Mouse (Mus musculus) embryonic stem cell, embryonic (primary cell): Measurements from ENCODE around the gene Olfr573-ps1.

Experiments
- CTCF ChIA-PET, 4 experiments: fragments of 300-600 bp in 2 of 4; fragments of 350-600 bp in 2 of 4; sonication (Branson Sonifier 250); formaldehyde crosslinking; loops; one replicate each; lab custom pipeline; 2022; ENCODE audit warnings: inconsistent platforms in 2 of 4; lab: Charles Lee
- POLR2A ChIA-PET, 4 experiments: fragments of 300-600 bp in 2 of 4; fragments of 350-600 bp in 2 of 4; sonication (Branson Sonifier 250); formaldehyde crosslinking; loops; one replicate each; lab custom pipeline; 2022; ENCODE audit warnings: antibody characterized with exemption in 4 of 4, inconsistent platforms in 1 of 4; lab: Charles Lee

The Olfr573-ps1 gene

DNA sequence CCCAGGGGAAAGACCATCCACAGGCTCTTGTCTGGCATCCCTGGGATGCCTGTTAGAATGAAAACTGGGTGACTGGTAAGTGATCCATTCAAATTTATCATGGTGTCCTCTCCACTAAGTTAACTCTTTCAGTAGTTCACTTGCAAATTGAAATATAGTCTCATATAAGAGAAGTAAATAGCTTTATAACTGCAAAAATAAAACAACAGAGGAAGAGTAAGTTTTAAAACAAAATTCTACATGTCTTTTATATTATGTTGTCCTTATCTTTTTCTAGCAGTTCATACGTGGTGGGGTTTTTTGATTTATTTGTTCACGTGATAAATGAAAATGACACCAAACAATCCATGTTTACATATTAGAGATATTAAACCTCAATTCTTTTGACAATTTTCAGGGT is at the start of gene Olfr573-ps1:
Olfr573-ps1 (minus strand) TSS at position 101 of the 400 bp plus-strand sequence.
- CTCF ChIA-PET = no interaction called here
- POLR2A ChIA-PET = no interaction called here

DNA sequence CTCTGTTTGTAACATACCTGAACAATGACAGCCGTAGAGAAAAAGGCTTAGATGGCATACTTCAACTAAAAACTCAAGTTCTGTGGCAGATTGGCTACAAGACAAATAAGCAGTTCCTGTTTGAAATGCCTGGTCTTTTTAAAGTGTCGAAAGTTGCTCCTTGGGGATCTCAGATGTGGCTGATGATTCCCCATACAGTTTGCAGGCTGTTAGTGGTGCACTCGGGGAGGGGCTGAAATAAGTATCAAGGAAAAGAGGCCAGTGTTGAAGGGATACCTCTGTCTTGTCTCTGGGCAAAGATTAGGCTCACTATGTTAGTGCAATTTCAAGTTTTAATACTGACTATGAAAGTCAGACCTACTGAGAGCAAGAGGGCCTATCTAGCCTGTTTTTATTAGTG is 46.8 kb upstream of the Olfr573-ps1 start, which contains the start of gene Olfr578:
Olfr578 (minus strand) TSS at position 101 of the 400 bp plus-strand sequence.
- CTCF ChIA-PET = no interaction called here

DNA sequence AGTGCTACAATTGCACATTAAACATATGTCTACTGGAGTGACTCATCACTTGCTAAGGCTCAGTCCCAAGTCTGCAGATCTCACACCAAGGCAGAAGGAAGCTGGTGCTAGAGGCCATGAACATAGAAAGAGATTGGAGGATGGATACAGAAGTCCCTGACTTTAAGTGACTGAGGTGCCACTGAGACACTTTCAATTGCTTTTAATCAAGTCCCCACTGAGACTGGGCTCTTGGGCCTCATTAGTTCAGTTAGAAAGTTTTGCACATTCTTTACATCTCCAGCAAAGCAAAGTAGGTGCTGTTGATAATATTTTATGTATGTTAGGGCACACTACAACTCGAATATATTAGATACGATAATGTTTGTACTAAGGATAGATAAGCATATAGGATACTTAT is 33.5 kb upstream of the Olfr573-ps1 start, which contains the start of gene Olfr577:
Olfr577 (minus strand) TSS at position 101 of the 400 bp plus-strand sequence.
- CTCF ChIA-PET = no interaction called here
- POLR2A ChIA-PET = no interaction called here

More for the DNA sequence above, 46.8 kb upstream of the Olfr573-ps1 start, which contains the start of gene Olfr578:
- POLR2A ChIA-PET = no interaction called here

DNA sequence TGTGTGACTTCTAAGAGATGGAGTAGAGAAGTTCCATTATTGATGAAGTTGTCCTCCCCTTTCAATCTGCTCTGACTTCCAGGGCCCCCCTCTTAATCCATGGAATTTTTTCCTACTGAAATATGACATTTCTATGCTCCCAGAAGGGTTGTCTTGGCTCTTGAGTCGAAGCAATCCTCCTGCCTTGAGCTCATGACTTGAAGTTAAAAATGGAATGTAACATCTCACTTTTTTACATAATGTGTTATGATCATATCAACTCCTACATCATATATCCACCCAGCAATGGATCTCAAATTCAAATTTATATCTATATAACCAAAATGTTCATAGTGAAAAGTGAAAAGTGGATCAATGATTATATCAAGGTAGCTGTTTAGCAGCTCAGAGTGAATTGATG is 32.0 kb upstream of the Olfr573-ps1 start:
- ChIA-PET POLR2A (no interaction called here), CTCF (no interaction called here)

DNA sequence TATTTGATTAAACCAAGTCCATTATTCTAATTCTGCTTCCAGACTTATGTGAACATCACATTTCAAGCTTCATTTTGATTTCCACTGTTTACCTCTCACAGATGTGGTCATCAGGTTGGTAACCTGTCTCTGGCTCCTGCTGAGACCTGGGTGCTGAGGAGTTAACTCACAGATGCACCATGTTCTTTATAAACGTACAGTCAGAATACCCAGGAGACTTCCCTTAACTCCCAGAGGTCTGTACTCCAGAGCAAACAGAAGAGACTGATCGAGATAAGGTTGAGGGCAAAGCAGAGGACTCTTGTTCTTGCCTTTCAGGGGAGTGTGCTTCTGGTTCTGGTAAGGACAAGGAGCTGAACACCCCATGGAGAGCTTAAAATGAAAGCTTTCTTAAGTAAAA is 20.0 kb upstream of the Olfr573-ps1 start, which contains the start of gene Olfr576:
Olfr576 (plus strand) TSS at position 301 of the 400 bp plus-strand sequence.
- CTCF ChIA-PET = no interaction called here
- POLR2A ChIA-PET = no interaction called here

DNA sequence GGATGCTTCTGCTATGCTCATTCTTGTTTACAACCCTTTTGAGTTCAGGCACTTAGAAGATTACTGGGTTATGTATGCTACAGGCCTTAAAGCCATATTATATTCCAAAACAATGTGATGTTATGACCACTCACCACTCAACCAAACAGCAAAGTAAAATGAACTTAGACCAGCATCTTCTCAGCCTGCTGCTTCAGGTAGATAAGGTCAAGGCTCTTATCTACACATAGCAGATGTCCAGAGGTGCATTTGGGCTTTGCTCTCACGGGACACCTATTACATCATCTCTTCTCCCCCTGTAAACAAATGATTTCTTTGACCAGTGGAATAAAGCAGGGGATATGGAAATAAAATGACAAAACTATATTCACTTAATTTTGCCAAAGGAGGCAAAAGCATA is 16.2 kb upstream of the Olfr573-ps1 start, which contains the start of gene Olfr575:
Olfr575 (minus strand) TSS at position 183 of the 400 bp plus-strand sequence.
- POLR2A ChIA-PET = no interaction called here
- CTCF ChIA-PET = no interaction called here

DNA sequence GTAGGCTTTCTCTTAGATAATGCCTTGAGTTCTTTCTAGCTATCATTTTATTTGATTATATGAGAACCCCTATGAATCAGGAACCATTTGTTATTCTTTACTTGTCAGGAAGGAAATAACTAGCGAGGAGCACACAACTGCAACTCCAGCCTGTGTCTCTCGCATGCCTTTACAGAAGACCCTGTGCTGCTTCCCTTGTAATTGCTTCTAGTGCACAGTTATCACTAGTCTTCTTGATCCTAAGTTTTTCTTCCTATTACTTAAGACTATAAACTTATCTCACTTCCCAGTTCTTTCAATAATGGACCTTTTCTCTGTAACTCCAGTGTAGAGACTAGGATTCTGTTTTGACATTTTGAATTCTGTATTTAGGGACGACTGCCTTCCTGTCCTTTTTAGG is 15.8 kb upstream of the Olfr573-ps1 start:
- ChIA-PET POLR2A (no interaction called here), CTCF (no interaction called here)

DNA sequence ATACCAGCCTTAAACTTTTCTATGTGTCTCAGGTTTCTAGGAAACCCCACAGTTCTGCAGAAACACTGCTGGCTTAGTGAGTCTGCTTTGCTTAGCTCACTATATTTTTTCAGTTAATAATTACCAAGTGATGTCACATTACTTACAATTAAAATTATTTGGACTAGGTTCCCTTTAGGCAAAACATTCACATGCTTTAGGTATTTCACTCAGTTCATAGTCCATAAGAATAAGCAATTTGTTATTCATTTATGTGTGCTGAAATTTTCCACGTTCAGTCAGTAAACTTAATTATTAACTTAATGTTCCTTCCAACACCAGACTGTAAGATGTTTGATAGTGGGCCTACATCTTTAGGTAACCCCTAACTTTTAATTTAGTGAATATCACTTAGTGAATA is 8.4 kb upstream of the Olfr573-ps1 start:
- ChIA-PET CTCF (no interaction called here), POLR2A (no interaction called here)

DNA sequence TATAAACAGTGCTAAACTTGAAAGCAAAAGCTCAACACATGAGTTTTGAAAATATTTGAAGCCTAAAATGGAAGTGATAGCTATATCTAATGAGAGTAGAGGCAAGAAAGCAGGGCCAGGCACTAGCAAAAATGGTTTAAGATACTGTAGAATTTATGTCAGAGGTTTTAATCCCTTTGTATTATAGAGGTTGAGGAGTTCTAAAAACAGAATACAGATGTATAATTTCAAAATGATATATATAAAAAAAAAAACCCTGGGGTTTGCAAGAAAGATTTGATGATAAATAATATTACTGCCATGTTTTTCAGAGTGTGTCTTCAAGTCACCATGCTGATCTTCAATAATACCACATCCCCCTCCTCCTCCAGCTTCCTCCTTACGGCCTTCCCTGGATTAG is 5.8 kb upstream of the Olfr573-ps1 start, which contains the start of gene Olfr574:
Olfr574 (plus strand) TSS at position 301 of the 400 bp plus-strand sequence.
- ChIA-PET CTCF (interaction anchor here in 1 of 4 experiments (0.6 kb wide), 1 partner anchor 1268 kb away, joined by 3 read pairs; no protein-coding TSS in a partner anchor), POLR2A (no interaction called here)

DNA sequence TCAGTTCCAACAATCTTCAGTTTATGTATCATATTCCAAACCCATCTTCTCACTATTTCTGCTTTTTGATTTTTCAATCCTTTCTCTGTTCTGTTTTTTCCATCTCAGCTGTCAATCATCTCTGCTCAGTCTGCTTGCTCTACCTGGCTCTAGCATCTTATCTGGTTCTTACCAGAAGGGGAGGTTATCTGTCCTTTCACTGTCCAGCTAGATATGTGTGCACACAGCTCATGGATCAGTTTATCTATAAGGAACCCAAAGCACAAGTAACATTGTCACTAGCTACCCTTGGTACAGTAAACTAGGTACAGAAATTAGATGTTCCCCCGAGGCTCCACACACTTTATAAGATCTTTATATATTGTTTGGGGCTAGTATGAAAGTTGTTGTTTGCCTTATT is 1.0 kb upstream of the Olfr573-ps1 start:
- POLR2A ChIA-PET = no interaction called here
- CTCF ChIA-PET = no interaction called here

DNA sequence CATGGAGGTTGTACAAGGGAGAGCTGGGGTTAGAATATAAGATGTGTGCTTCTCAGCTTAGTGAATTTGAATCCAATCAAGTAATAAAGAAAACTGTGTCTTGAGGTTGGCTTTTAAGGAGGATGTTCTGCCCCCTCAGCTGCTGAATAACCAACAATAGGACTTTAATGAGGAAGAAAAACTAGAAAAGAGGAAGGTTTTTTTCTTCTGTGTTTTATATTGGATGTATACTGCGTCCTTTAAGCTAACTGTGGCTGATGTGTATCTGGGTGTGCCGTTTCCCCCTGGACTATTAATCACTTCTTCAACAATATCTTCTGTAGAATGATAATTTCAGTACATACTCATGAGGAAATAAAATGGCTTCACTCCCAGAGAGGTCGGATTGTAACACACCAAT is 15.3 kb downstream of the Olfr573-ps1 start:
- ChIA-PET CTCF (no interaction called here), POLR2A (no interaction called here)

DNA sequence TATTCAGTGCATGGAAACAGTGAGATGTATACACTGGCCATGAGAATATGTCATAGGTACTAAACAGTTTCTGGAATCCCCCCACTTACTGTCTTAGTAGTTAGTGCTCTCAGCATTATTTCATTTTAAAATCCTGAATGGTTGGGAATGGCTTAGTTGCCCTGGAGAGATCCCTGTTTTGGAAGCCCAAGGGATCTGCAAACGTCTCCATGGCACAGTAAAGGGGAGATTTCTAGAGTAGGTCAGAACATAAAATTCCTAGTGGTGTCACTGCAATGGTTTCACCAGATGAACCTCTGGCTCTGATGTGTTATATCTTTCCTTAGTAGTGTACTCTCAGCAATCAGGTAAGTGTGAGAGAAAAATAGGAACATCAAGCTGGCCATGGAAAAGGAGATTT is 18.3 kb downstream of the Olfr573-ps1 start, which contains the start of gene Olfr572:
Olfr572 (plus strand) TSS at position 301 of the 400 bp plus-strand sequence.
- ChIA-PET POLR2A (no interaction called here), CTCF (no interaction called here)

DNA sequence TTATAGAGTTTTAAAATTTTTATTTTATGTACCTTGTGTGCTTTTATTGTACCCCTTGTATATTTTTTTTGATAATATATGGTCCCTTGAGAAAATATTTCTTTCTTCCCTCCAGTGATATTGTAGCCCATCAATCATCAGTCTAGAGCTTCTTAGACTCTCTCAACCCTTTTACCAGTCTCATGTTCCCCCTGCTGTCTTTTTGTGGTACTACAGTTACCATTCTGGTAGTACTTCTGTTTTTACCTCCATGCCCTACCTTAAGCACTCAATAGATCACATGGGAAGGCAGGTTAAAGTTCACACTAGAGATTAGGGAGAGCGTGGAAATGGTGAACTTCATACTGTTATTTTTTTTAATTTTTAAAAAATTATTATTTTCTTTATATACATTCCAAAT is 22.7 kb downstream of the Olfr573-ps1 start:
- ChIA-PET POLR2A (no interaction called here), CTCF (interaction anchor here (0.5 to 1.7 kb wide), 10 partner anchors 12 to 412 kb away, joined by 3 to 16 read pairs (median 4); partner anchors contain the start of genes Olfr556 (in 2 of the 4) and Olfr557 (in 2 of the 4))

DNA sequence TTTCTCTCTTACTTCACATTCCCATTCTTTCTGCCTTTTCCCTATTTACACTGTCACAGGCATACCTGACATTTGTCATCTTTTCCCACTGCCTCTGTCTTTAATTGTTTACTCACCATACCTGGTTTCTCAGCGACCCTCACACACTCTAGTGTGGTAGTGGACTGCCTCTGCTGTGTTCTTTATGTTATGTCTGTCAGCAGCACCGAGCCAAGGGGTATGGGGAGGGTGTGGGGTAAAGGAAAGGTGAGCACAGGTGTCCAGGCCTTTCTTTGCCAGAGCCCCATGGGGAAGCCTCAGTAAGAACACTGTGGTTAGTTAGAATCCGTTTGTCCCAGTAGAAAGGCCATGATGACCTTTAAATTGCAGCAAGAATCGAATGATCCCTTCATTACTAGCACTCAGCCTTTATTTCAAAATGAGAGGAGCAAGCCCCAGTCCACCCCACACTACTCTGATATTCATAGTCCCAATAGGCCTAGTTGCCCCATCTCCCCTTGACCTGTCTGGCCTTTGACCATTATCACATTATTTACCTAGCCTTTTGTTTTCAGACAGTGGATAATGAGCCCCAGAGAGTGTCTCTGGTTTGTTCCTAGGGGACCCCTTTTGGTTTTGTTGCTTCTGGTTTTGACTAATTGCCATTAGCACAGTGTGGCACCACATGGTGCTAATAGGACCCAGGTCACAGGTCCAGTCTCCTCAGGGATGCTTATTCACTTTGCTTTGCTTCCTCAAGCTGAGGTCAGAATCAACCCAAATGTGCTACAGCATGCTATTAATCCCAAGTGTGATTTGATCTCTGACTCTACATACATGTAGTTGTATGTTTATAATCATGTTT is 25.1 kb downstream of the Olfr573-ps1 start, which contains the start of gene Olfr571:
Olfr571 (minus strand) TSS at position 505 of the 844 bp plus-strand sequence.
- POLR2A ChIA-PET = no interaction called here
- CTCF ChIA-PET = interaction anchor here in 1 of 4 experiments (1.2 kb wide), 1 partner anchor 222 kb away, joined by 3 read pairs; the partner anchor contains the start of gene Olfr557

DNA sequence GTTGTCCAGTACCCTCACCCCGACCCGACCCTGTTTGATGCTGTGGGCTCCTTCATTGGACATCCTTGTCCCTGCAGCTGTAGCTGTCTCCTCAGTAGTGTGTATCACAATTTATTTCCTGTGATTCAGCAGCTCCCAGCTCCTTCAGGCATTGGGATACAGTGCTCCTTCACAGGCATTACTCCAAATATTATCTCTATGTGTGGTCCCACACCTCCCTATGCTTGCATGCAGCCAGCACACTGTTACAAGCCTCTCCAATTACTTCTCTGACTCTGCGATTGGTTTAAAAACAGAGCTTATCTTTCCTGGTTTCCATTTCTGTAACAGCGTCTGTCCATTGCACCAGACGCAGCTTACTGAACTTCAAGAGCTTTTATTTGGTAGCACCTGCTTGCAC is 26.0 kb downstream of the Olfr573-ps1 start:
- ChIA-PET POLR2A (interaction anchor here in 1 of 4 experiments (0.6 kb wide), 1 partner anchor 659 kb away, joined by 3 read pairs; no protein-coding TSS in a partner anchor), CTCF (no interaction called here)

DNA sequence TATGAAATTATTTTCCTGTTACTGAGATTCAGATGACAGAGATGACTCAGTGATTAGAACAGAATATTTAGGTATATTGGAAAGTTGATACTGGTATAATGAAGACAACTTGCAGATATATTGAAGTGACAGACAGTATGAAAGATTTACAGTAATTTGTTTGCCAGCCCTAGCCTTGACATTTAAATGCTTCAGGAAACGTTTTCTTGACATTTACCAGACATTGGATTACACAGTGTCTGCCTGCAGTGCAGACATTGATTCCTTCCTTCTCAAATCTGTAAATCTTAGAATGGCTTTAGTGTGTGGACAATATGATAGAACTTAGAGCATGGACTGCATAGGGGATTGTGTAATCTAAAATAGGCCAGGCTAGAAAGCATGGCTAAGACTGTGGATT is 27.1 kb downstream of the Olfr573-ps1 start:
- ChIA-PET POLR2A (no interaction called here), CTCF (no interaction called here)
